Mouse (Mus musculus) large intestine, adult 2 months (tissue): ENCODE data around the gene Qpctl. TPM values are rescaled to one million over a fixed set of nuclear protein-coding genes. Genes with fewer than 3 reads are reported as not detected.

ENCODE experiments used
- DNase-seq: peaks from one replicate; pipeline ENCODE4 v3.0.0-alpha.2; 2012; ENCODE audit warnings: low read depth, low spot score
- WGBS: fragments of 180-500 bp; shearing (Covaris S2); methylation state at CpG from one replicate; pipeline ENCODE4 v1.1.7; 2018; 5-methylcytosine and 5-hydroxymethylcytosine counted together
- polyA plus RNA-seq: library from polyadenylated mRNA; depleted of rRNA; stranded (reverse); fragments of >200 nt; gene quantifications from 2 replicates; pipeline ENCODE4 v1.2.3, GENCODE M21; 2012

The Qpctl gene
- polyA plus RNA-seq, 1 experiment: 7.7 TPM

GRCm38 (mm10) chr7:19131324-19131848 lies 17.7 kb downstream of the Qpctl start:
- WGBS: under 1% methylated on average over 38 of the region's 39 CpGs
- DNase-seq: peak; percentile 84

- 15% methylated on average over 4 of the region's 4 CpGs for WGBS
These were observed 18.4 kb downstream of the Qpctl start for GRCm38 (mm10) chr7:19130657-19131056.

GRCm38 (mm10) chr7:19129396-19129795 lies 19.7 kb downstream of the Qpctl start:
- 85% methylated on average over 5 of the region's 5 CpGs for WGBS
- no peak for DNase-seq

More at GRCm38 (mm10) chr7:19130657-19131056, 18.4 kb downstream of the Qpctl start:
- no peak for DNase-seq

DNA sequence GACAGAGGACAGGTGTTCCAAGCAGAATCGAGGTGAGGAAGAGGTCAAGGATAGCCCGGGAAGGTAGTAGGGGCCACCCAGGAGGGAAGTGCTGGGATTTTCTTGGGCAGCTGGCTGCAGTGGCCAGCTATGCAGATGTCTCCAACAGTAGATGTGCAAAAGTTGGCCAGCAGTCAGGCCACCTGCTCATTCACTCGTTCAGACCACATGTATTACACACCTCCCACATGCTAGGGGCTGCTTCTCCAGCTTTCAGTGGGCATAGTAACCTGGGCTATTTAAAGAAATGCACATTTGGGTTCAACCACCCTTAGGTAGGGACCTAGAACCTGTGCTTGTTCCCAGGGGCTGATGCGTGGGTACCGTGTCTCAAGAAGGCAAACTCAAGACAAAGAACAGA lies 21.3 kb downstream of the Qpctl start:
- no peak for DNase-seq
- WGBS: 66% methylated on average over 5 of the region's 5 CpGs

DNA sequence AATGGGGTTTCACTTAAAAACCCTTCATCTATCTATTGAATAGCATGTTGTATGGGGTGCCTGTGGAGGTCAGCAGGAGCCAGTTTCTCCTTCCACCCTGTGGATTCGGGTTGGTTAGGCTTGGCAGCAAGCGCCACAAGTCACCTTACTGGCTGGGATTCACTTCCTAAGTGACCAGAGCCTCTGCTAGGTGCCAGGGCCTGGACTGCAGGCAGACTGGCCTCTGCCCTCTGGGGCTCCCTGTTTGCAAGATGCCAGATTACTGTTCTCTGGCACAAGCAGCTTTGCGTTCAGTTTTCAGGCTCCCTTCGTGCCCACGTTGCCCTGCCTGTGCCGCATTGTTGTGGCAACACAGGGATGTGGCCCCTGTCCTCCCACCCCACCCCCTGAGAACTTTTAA lies 24.4 kb downstream of the Qpctl start:
- no peak for DNase-seq
- 89% methylated on average over 6 of the region's 6 CpGs for WGBS

- 88% methylated on average over 4 of the region's 4 CpGs for WGBS
These were observed 27.4 kb downstream of the Qpctl start for GRCm38 (mm10) chr7:19121686-19122085.

DNA sequence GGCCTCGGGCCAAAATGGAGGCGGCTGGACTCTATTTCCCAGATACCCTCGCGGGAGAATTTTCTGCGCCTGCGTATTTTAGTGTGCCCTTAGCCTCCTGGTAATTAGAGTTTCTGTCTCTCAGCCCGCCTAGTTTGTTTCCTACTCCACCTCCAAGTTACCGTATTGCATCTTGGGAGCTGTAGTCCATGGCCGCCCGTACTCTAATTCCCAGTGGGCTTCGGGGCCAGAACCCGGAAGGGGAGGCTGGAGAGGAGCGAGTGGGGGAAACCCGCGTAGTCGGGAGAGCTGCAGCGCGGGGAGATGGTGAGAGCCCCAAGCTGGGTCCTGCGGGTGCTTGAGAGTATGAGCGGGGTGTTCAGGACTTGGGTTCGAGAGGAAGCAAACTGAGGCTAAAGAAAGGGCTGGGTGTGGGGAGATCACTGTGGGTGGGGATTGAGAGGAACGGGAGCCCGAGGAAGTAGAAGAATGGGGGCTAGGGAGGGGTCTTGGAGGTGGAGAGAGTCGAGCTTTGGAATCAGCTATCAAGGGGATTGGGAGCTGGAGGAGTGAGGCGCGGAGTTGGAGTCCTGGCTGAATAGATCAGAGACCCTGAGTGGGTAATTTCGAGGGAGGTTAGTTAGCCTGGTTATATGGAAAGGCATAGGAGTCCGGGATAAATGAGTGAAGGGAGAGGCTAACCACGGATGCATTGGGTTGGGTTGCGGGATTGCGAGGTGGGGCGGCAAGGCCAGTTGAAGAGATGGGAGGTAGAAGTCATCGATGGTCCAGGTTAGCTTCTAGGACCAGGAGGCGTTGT lies 29.3 kb downstream of the Qpctl start, which contains the start of gene Fbxo46:
Gene Fbxo46, plus strand, starts transcription at position 229 of the 799 bp plus-strand sequence.
- under 1% methylated on average over 34 of the region's 34 CpGs for WGBS

More at GRCm38 (mm10) chr7:19121686-19122085, 27.4 kb downstream of the Qpctl start:
- no peak for DNase-seq

DNA sequence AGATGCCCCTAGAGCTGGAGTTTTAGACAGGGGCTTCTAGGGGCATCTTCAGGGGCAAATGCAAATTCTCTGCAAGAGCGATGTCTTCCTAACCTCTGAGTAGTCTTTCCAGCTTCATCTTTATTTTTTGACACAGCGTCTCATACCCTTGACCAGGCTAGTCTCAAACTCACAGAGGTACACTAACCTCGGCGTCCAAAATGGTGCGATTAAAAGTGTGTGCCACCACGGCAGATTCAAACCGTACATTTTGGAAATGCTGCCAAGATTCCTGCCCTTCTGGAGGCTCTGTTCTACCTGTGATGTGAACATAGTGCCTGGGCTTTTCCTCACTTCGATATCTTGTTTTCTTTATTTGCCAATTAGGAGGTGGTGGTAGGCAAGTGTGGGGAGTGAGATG lies 30.0 kb downstream of the Qpctl start:
- no peak for DNase-seq
- 91% methylated on average over 8 of the region's 8 CpGs for WGBS

More for the DNA sequence above, 29.3 kb downstream of the Qpctl start, which contains the start of gene Fbxo46:
- DNase-seq: peak; percentile 96

DNA sequence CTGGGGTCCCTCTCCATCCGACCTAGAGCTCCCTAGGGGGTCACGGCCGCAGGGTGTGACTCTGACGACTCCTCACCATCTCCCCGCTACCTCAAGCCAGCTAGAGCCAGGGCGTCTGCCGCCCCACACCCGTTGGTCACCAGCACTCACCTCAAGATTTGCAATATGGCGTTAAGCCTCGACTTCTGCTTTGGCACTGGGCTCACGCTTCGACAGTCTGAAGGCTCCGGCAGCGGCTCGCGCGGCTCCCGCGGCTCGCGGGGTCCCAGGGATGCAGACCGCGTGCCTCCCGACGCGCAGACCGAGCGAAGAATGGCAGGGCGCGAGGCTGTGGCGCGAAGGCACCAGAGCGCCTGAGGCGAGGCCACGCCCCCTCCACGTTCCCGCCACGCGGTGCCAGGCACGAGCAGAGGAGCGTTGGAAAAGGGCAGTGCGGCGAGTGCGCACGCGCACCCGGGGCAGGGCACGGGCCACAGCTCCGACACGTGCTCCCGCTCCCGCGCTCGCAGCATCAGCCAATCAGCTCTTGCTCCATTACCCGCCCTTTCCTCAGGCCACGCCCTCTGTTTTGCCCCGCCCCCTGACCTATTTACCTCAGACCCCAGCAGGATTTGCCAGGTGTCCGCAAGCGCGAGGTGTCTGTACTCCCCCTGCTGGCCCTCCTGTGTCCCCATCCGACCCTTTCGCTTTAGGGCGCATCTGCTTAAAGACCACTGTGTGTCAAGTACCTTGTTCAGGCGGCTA lies 30.9 kb downstream of the Qpctl start, which contains the start of gene Gm4969:
Gene Gm4969, minus strand, starts transcription at position 341 of the 744 bp plus-strand sequence.
- DNase-seq: no peak
- 35% methylated on average over 64 of the region's 64 CpGs for WGBS

GRCm38 (mm10) chr7:19109565-19109964 lies 39.5 kb downstream of the Qpctl start:
- WGBS: 89% methylated on average over 1 of the region's 1 CpGs
- DNase-seq: no peak

GRCm38 (mm10) chr7:19107436-19107835 lies 41.7 kb downstream of the Qpctl start:
- WGBS: 48% methylated on average over 3 of the region's 3 CpGs
- no peak for DNase-seq

GRCm38 (mm10) chr7:19104486-19104885 lies 44.6 kb downstream of the Qpctl start:
- WGBS: 74% methylated on average over 2 of the region's 2 CpGs
- DNase-seq: no peak

GRCm38 (mm10) chr7:19103741-19104140 lies 45.4 kb downstream of the Qpctl start:
- no peak for DNase-seq

DNA sequence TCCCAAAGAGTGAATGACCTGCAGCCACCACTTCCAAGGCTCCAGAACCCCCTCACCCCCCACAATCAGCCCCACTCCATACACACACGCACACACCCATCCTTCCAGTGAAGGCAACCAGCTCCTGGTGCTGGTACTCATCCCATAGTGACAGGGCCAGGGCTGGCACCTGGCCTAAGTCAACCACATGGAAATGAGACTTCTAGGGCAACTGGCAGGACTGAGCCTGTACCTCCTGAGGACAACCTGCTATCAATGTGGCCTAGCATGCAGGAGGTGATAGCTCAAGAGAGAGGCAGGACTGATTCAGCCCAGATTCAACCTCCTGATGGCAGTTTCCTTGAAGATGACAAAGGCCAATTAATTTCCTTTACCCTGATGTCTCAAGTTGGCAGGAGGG lies 48.8 kb downstream of the Qpctl start:
- WGBS: 69% methylated on average over 1 of the region's 1 CpGs

GRCm38 (mm10) chr7:19098811-19099210 lies 50.3 kb downstream of the Qpctl start:
- 86% methylated on average over 7 of the region's 7 CpGs for WGBS

More for the DNA sequence above, 48.8 kb downstream of the Qpctl start:
- no peak for DNase-seq

GRCm38 (mm10) chr7:19097863-19098262 lies 51.2 kb downstream of the Qpctl start:
- DNase-seq: no peak

More at GRCm38 (mm10) chr7:19098811-19099210, 50.3 kb downstream of the Qpctl start:
- DNase-seq: no peak

DNA sequence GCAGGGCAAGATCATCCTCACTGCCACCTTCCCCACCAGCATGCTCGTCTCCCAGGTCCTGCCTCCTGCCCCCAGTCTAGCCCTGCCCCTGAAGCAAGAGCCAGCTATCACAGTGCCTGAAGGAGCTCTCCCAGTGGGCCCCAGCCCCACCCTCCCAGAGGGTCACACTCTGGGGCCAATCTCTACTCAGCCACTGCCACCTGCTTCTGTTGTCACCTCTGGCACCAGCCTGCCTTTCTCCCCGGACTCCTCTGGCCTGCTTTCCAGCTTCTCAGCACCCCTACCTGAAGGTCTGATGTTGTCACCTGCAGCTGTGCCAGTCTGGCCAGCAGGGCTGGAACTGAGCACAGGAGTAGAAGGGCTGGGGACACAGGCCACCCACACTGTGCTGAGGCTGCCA lies 51.9 kb downstream of the Qpctl start:
- DNase-seq: no peak
- 45% methylated on average over 2 of the region's 2 CpGs for WGBS

GRCm38 (mm10) chr7:19096421-19096976 lies 52.6 kb downstream of the Qpctl start:
- no peak for DNase-seq
- WGBS: 71% methylated on average over 5 of the region's 5 CpGs

- WGBS: 6% methylated on average over 19 of the region's 19 CpGs
- DNase-seq: no peak
These were observed 53.4 kb downstream of the Qpctl start for GRCm38 (mm10) chr7:19095751-19096110.
